In the genomic region with DNA sequence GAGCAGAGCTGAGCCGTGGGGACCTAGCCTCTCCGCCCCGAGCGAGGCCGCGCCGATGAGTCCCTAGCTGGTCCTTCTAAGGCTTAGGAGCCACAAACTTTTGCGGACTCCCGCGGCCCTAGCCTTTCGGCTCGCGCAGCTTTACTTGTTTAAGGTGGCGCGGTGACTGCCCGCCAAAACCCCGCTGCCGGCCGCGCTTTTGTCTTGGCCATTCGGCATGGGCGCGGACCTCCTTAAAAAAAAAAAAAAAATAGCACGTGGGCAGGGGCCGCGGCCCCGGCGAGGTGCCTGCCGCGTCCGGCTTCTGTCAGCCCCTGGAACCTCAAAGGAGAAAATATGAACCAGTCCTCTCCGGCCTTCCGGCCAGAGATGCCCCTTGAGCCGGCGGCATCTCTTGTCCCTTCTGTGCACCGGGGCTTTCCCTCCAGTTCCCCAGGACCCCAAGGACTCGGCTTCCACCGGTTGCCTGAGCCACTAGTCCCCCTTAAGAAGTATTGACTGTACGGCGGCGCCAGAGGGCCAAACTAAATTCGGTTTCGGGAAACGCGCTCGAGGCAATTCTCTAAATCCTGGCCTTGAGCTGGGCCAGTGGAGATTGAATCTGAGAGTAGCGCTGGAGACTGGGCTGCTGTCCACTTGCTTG, we compare ENCODE assay signal across 8 mouse cellular contexts. TPM values are rescaled to one million over a fixed set of nuclear protein-coding genes. Genes with fewer than 3 reads are reported as not detected.
A peak's percentile ranks its signal among the peaks of the same experiment; 100 is the strongest.
DNase-seq lines count a peak whose midpoint lies in the region; ATAC-seq lines count a peak whose summit lies in the region.

No protein-coding gene starts in this region.

- no peaks in the 10 kb centered on the region for H3K36me3 ChIP-seq in heart, embryonic 14.5 days (ENCODE audit: control insufficient read depth, insufficient read depth, low read length)
- H3K36me3 ChIP-seq in liver, embryonic 12.5 days, result no peaks in the 10 kb centered on the region
- no peaks in the 10 kb centered on the region for H3K36me3 ChIP-seq in stomach, embryonic 14.5 days (ENCODE audit: control insufficient read depth, insufficient read depth, low read length)

- peak overlapping the region; percentile 100 for H3K4me2 ChIP-seq in heart, embryonic 14.5 days (ENCODE audit: low read length)
- H3K4me2 ChIP-seq in liver, embryonic 12.5 days, result peak overlapping the region; percentile 84
- peak overlapping the region; percentile 94 for H3K4me2 ChIP-seq in stomach, embryonic 14.5 days (replicated peaks; ENCODE audit: low read depth, low read length)

- ATAC-seq in heart, embryonic 14.5 days (ENCODE audit: insufficient number of reproducible peaks, insufficient read depth, low FRiP score, low read depth), result peak; percentile 60
- peak; percentile 46; the same call in 1 of the 2 replicates for ATAC-seq in liver, embryonic 12.5 days
- ATAC-seq in stomach, embryonic 14.5 days (ENCODE audit: insufficient number of reproducible peaks, insufficient read depth, low FRiP score, low read depth), result peak; percentile 65

- peaks cover 22 to 43% of the 10 kb centered on the region in 2 experiments for H3K4me1 ChIP-seq in heart, embryonic 14.5 days (ENCODE audit: control insufficient read depth in 2 of 2, insufficient read depth in 2 of 2, low read length in 2 of 2)
- peaks cover 8% of the 10 kb centered on the region; the same call in 1 of the 2 replicates for H3K4me1 ChIP-seq in liver, embryonic 12.5 days
- peaks cover 13% of the 10 kb centered on the region; the same call in 1 of the 2 replicates for H3K4me1 ChIP-seq in stomach, embryonic 14.5 days (ENCODE audit: control insufficient read depth, insufficient read depth, low read length)

- H3K27ac ChIP-seq in heart, embryonic 14.5 days (replicated peaks in 1 of 2; ENCODE audit: control insufficient read depth in 1 of 2, insufficient read depth in 1 of 2, low read depth in 2 of 2, low read length in 2 of 2), result peak overlapping the region; percentile 37 to 44; a peak in 3 of 4 replicates
- no peak overlapping the region for H3K27ac ChIP-seq in liver, embryonic 12.5 days
- peak overlapping the region; percentile 64; the same call in 1 of the 2 replicates for H3K27ac ChIP-seq in stomach, embryonic 14.5 days (ENCODE audit: low read length)

- no peaks in the 10 kb centered on the region for H3K9me3 ChIP-seq in heart, embryonic 14.5 days (ENCODE audit: control insufficient read depth, low read length)
- H3K9me3 ChIP-seq in liver, embryonic 12.5 days (replicated peaks), result no peaks in the 10 kb centered on the region
- H3K9me3 ChIP-seq in stomach, embryonic 14.5 days (ENCODE audit: control insufficient read depth, low read depth, low read length), result no peaks in the 10 kb centered on the region

- peak; percentile 96 for DNase-seq in 416B (ENCODE audit: low read depth)
- peak; percentile 96 for DNase-seq in brain, adult 2 months (ENCODE audit: low read depth, low spot score)
- DNase-seq in fibroblast of lung, adult 2 months (ENCODE audit: low read depth), result peak; percentile 92
- DNase-seq in kidney, postnatal 14 days, result peak; percentile 94
- DNase-seq in natural killer cell, adult 2 months (ENCODE audit: low spot score in 2 of 2), result peak; percentile 52 to 78

- 0% methylated on average over 47 of the region's 47 CpGs for WGBS in heart, embryonic 14.5 days
- WGBS in liver, embryonic 12.5 days (ENCODE audit: insufficient replicate concordance), result under 1% methylated on average over 46 of the region's 47 CpGs
- WGBS in stomach, embryonic 14.5 days, result under 1% methylated on average over 47 of the region's 47 CpGs

- H3K9ac ChIP-seq in heart, embryonic 14.5 days (ENCODE audit: low read length), result peak overlapping the region; percentile 76
- H3K9ac ChIP-seq in liver, embryonic 12.5 days, result peak overlapping the region; percentile 58
- peak overlapping the region; percentile 71 for H3K9ac ChIP-seq in stomach, embryonic 14.5 days (replicated peaks; ENCODE audit: low read depth, low read length)

- peak overlapping the region; percentile 79 to 88 for H3K4me3 ChIP-seq in heart, embryonic 14.5 days (ENCODE audit: control insufficient read depth in 1 of 2, insufficient read depth in 1 of 2, low read depth in 1 of 2, low read length in 2 of 2)
- H3K4me3 ChIP-seq in liver, embryonic 12.5 days, result peak overlapping the region; percentile 64
- H3K4me3 ChIP-seq in stomach, embryonic 14.5 days (ENCODE audit: low read depth, low read length), result peak overlapping the region; percentile 70

- peaks cover 68% of the 10 kb centered on the region for H3K27me3 ChIP-seq in heart, embryonic 14.5 days (ENCODE audit: control insufficient read depth, insufficient read depth, low read length)
- H3K27me3 ChIP-seq in liver, embryonic 12.5 days (replicated peaks), result peaks cover 92% of the 10 kb centered on the region
- H3K27me3 ChIP-seq in stomach, embryonic 14.5 days (ENCODE audit: control insufficient read depth, insufficient read depth, low read length), result peaks cover 22% of the 10 kb centered on the region

RNA-seq across cellular contexts. Expression of a gene that starts 5.4 kb away (rescaled TPM):
- polyA plus RNA-seq in heart, embryonic 14.5 days (2014; fragmentation: Nextera tagmentation; extraction: Ambion mirVana), result 0.08 and 0.12 TPM in 2 replicates
- 0.02 and 0.05 TPM in 2 replicates for polyA plus RNA-seq in liver, embryonic 12.5 days (2016; fragmentation: Nextera tagmentation; extraction: Ambion mirVana)
- 0.46 and 1.1 TPM in 2 replicates for polyA plus RNA-seq in stomach, embryonic 14.5 days (2014; fragmentation: Nextera tagmentation; extraction: Ambion mirVana)
